Mouse (Mus musculus) brain, embryonic 14.5 days (tissue): Measurements from ENCODE around the gene Ptpro.

Source experiments
- CTCF ChIP-seq: fragments of 200-500 bp; IDR thresholded peaks from 2 replicates; pipeline ENCODE4 v1.5.1; 2012; ENCODE audit warnings: inconsistent platforms, mild to moderate bottlenecking, moderate library complexity, borderline replicate concordance; ENCODE audit not compliant: insufficient read depth, insufficient read length; ENCODE audit errors: extremely low read depth
- POLR2A ChIP-seq: fragments of 200-500 bp; IDR thresholded peaks from 2 replicates; pipeline ENCODE4 v1.6.1; 2012; ENCODE audit warnings: mild to moderate bottlenecking, inconsistent platforms, borderline replicate concordance; ENCODE audit not compliant: poor library complexity, insufficient read depth, insufficient read length, severe bottlenecking; ENCODE audit errors: extremely low read depth

GRCm38 (mm10) chr6:137343688-137344441 is 91.7 kb downstream of the Ptpro start:
- TF ChIP-seq CTCF: no peak
- TF ChIP-seq POLR2A: no peak
